Mouse (Mus musculus): ENCODE measurements around the gene Lrrk1. TPM values are rescaled to one million over a fixed set of nuclear protein-coding genes. Genes with fewer than 3 reads are reported as not detected.

Lrrk1 gene
- total RNA-seq, 2 experiments from 2014 or later = 4.3 TPM

Small RNAs within 50 kb of the gene (microRNA-seq; reads per million reads assigned to microRNA genes)
- 0 reads per million in 2 experiments for gene Mir7057

Other genes with a start within 250 kb of the Lrrk1 start
- not detected for gene Gm10974, start 22.4 kb downstream of the Lrrk1 start, total RNA-seq (2021)
- gene Aldh1a3, start 39.2 kb upstream of the Lrrk1 start, total RNA-seq (2021) = 1 to 10 TPM in 1 of 2 experiments, under 1 TPM in 1; 0.88 to 1.0 TPM

Measured in left cerebral cortex, adult 18-20 months (tissue).